Mouse (Mus musculus) heart, embryonic 10.5 days (tissue): ENCODE measurements around the gene Reg4. TPM values are rescaled to one million over a fixed set of nuclear protein-coding genes. Genes with fewer than 3 reads are reported as not detected.

Experiments
- DNase-seq: peaks from one replicate; pipeline ENCODE4 v3.0.0-alpha.2; 2017; ENCODE audit warnings: low spot score
- H3K27ac ChIP-seq: fragments of 300-500 bp; sonication (generic); 2 replicates; pipeline ENCODE4 v1.5.1; 2016; ENCODE audit warnings: mild to moderate bottlenecking
- H3K27me3 ChIP-seq: fragments of 300-500 bp; sonication (generic); 2 replicates; pipeline ENCODE4 v1.6.1; 2016; ENCODE audit warnings: mild to moderate bottlenecking; ENCODE audit not compliant: poor library complexity, insufficient read depth, severe bottlenecking
- H3K36me3 ChIP-seq: fragments of 300-500 bp; sonication (generic); 2 replicates; pipeline ENCODE4 v1.6.1; 2016; ENCODE audit warnings: mild to moderate bottlenecking, moderate library complexity
- H3K4me1 ChIP-seq: fragments of 300-500 bp; sonication (generic); 2 replicates; pipeline ENCODE4 v1.6.1; 2016; ENCODE audit warnings: mild to moderate bottlenecking
- H3K4me3 ChIP-seq: fragments of 300-500 bp; sonication (generic); 2 replicates; pipeline ENCODE4 v1.5.1; 2016; ENCODE audit warnings: mild to moderate bottlenecking, moderate library complexity
- H3K9me3 ChIP-seq: fragments of 300-500 bp; sonication (generic); 2 replicates; pipeline ENCODE4 v1.6.1; 2016; ENCODE audit warnings: mild to moderate bottlenecking, moderate library complexity
- WGBS: fragments of 180-500 bp; shearing (Covaris S2); methylation state at CpG from one replicate; pipeline ENCODE4 v1.1.7; 2016; 5-methylcytosine and 5-hydroxymethylcytosine counted together
- polyA plus RNA-seq: library from polyadenylated mRNA; unstranded; fragments of >200 nt; fragmentation: Nextera tagmentation; extraction: Ambion mirVana; gene quantifications from 2 replicates; pipeline ENCODE4 v1.2.1, GENCODE M21; 2016

The Reg4 gene
- polyA plus RNA-seq, 1 experiment from 2014 or later: not detected

- no peaks in the 10 kb centered on the region for H3K36me3 ChIP-seq
- H3K27me3 ChIP-seq: 0 out of 2 replicates have a peak, but pooled peaks cover 5% of the 10 kb centered on the region
- H3K9me3 ChIP-seq: no peaks in the 10 kb centered on the region
- H3K27ac ChIP-seq: no peak overlapping the region
- H3K4me1 ChIP-seq: peaks cover 10% of the 10 kb centered on the region
- DNase-seq: no peak
- H3K4me3 ChIP-seq: no peak overlapping the region
- 78% methylated on average over 3 of the region's 3 CpGs for WGBS
These were observed 1.3 kb downstream of the Reg4 start for GRCm38 (mm10) chr3:98223263-98223662.

GRCm38 (mm10) chr3:98223783-98224580 lies 2.0 kb downstream of the Reg4 start:
- Histone ChIP-seq H3K27me3 (0 out of 2 replicates have a peak, but pooled peaks cover 10% of the 10 kb centered on the region), H3K4me3 (no peak overlapping the region), H3K36me3 (no peaks in the 10 kb centered on the region), H3K9me3 (no peaks in the 10 kb centered on the region), H3K27ac (0 out of 2 replicates have a peak overlapping the region, but pooled peaks have one; percentile 33), H3K4me1 (peaks cover 10% of the 10 kb centered on the region)
- 9% methylated on average over 9 of the region's 9 CpGs for WGBS
- DNase-seq: peak; percentile 82

- DNase-seq: no peak
- H3K36me3 ChIP-seq: no peaks in the 10 kb centered on the region
- H3K27ac ChIP-seq: no peak overlapping the region
- peaks cover 10% of the 10 kb centered on the region for H3K4me1 ChIP-seq
- WGBS: 84% methylated on average over 7 of the region's 7 CpGs
- 0 out of 2 replicates have a peak, but pooled peaks cover 10% of the 10 kb centered on the region for H3K27me3 ChIP-seq
- H3K4me3 ChIP-seq: no peak overlapping the region
- H3K9me3 ChIP-seq: no peaks in the 10 kb centered on the region
These were observed 3.0 kb downstream of the Reg4 start for GRCm38 (mm10) chr3:98224975-98225374.

GRCm38 (mm10) chr3:98225746-98226145 lies 3.8 kb downstream of the Reg4 start:
- no peak overlapping the region for H3K27ac ChIP-seq
- 0 out of 2 replicates have a peak, but pooled peaks cover 10% of the 10 kb centered on the region for H3K27me3 ChIP-seq
- no peak overlapping the region for H3K4me3 ChIP-seq
- no peaks in the 10 kb centered on the region for H3K36me3 ChIP-seq
- H3K4me1 ChIP-seq: peaks cover 10% of the 10 kb centered on the region
- 11% methylated on average over 2 of the region's 2 CpGs for WGBS
- no peak for DNase-seq
- H3K9me3 ChIP-seq: no peaks in the 10 kb centered on the region

GRCm38 (mm10) chr3:98226988-98227610 lies 5.1 kb downstream of the Reg4 start:
- Histone ChIP-seq H3K36me3 (no peaks in the 10 kb centered on the region), H3K27me3 (0 out of 2 replicates have a peak, but pooled peaks cover 10% of the 10 kb centered on the region), H3K4me1 (peaks cover 10% of the 10 kb centered on the region), H3K9me3 (no peaks in the 10 kb centered on the region), H3K27ac (0 out of 2 replicates have a peak overlapping the region, but pooled peaks have one; percentile 5), H3K4me3 (no peak overlapping the region)
- DNase-seq: peak; percentile 89
- WGBS: 37% methylated on average over 19 of the region's 19 CpGs

GRCm38 (mm10) chr3:98227763-98228162 lies 5.8 kb downstream of the Reg4 start:
- Histone ChIP-seq H3K4me1 (peaks cover 10% of the 10 kb centered on the region), H3K9me3 (no peaks in the 10 kb centered on the region), H3K27me3 (peaks cover 11% of the 10 kb centered on the region; the same call in 1 of the 2 replicates), H3K27ac (no peak overlapping the region), H3K36me3 (no peaks in the 10 kb centered on the region), H3K4me3 (no peak overlapping the region)
- no peak for DNase-seq
- WGBS: 74% methylated on average over 3 of the region's 3 CpGs

- no peak overlapping the region for H3K27ac ChIP-seq
- H3K27me3 ChIP-seq: peaks cover 13% of the 10 kb centered on the region; the same call in 1 of the 2 replicates
- no peaks in the 10 kb centered on the region for H3K9me3 ChIP-seq
- peaks cover 10% of the 10 kb centered on the region; the same call in 1 of the 2 replicates for H3K4me1 ChIP-seq
- no peak for DNase-seq
- no peak overlapping the region for H3K4me3 ChIP-seq
- H3K36me3 ChIP-seq: no peaks in the 10 kb centered on the region
- 77% methylated on average over 7 of the region's 7 CpGs for WGBS
These were observed 8.0 kb downstream of the Reg4 start for GRCm38 (mm10) chr3:98229943-98230342.

GRCm38 (mm10) chr3:98233504-98233903 lies 11.5 kb downstream of the Reg4 start:
- H3K9me3 ChIP-seq: no peaks in the 10 kb centered on the region
- DNase-seq: no peak
- H3K27me3 ChIP-seq: peaks cover 6% of the 10 kb centered on the region; the same call in 1 of the 2 replicates
- no peak overlapping the region for H3K4me3 ChIP-seq
- H3K36me3 ChIP-seq: no peaks in the 10 kb centered on the region
- H3K27ac ChIP-seq: no peak overlapping the region
- H3K4me1 ChIP-seq: peaks cover 2% of the 10 kb centered on the region; the same call in 1 of the 2 replicates

- Histone ChIP-seq H3K4me3 (no peak overlapping the region), H3K9me3 (no peaks in the 10 kb centered on the region), H3K36me3 (no peaks in the 10 kb centered on the region), H3K27ac (no peak overlapping the region), H3K4me1 (peaks cover 2% of the 10 kb centered on the region; the same call in 1 of the 2 replicates), H3K27me3 (peaks cover 3% of the 10 kb centered on the region; the same call in 1 of the 2 replicates)
- 82% methylated on average over 6 of the region's 6 CpGs for WGBS
- DNase-seq: no peak
These were observed 14.3 kb downstream of the Reg4 start for GRCm38 (mm10) chr3:98236266-98236665.

- 85% methylated on average over 5 of the region's 5 CpGs for WGBS
- no peak overlapping the region for H3K27ac ChIP-seq
These were observed 15.3 kb downstream of the Reg4 start for GRCm38 (mm10) chr3:98237240-98237639.

GRCm38 (mm10) chr3:98238150-98238549 lies 16.2 kb downstream of the Reg4 start:
- H3K4me3 ChIP-seq: no peak overlapping the region

More at GRCm38 (mm10) chr3:98237240-98237639, 15.3 kb downstream of the Reg4 start:
- H3K4me1 ChIP-seq: peaks cover 2% of the 10 kb centered on the region; the same call in 1 of the 2 replicates
- H3K36me3 ChIP-seq: no peaks in the 10 kb centered on the region
- no peak overlapping the region for H3K4me3 ChIP-seq
- no peak for DNase-seq
- peaks cover 3% of the 10 kb centered on the region; the same call in 1 of the 2 replicates for H3K27me3 ChIP-seq
- H3K9me3 ChIP-seq: no peaks in the 10 kb centered on the region

GRCm38 (mm10) chr3:98242051-98242450 lies 20.1 kb downstream of the Reg4 start:
- 83% methylated on average over 3 of the region's 3 CpGs for WGBS
- H3K27ac ChIP-seq: no peak overlapping the region
- peaks cover 6% of the 10 kb centered on the region; the same call in 1 of the 2 replicates for H3K4me1 ChIP-seq
- no peak overlapping the region for H3K4me3 ChIP-seq
- H3K36me3 ChIP-seq: no peaks in the 10 kb centered on the region
- DNase-seq: no peak
- H3K9me3 ChIP-seq: no peaks in the 10 kb centered on the region
- no peaks in the 10 kb centered on the region for H3K27me3 ChIP-seq

More at GRCm38 (mm10) chr3:98238150-98238549, 16.2 kb downstream of the Reg4 start:
- Histone ChIP-seq H3K27ac (no peak overlapping the region), H3K27me3 (no peaks in the 10 kb centered on the region), H3K36me3 (no peaks in the 10 kb centered on the region), H3K9me3 (no peaks in the 10 kb centered on the region), H3K4me1 (peaks cover 2% of the 10 kb centered on the region; the same call in 1 of the 2 replicates)
- WGBS: 94% methylated on average over 3 of the region's 3 CpGs
- no peak for DNase-seq
